Mouse (Mus musculus) lung, adult 2 months (tissue): ENCODE data around the gene Acsf3. TPM values are rescaled to one million over a fixed set of nuclear protein-coding genes. Genes with fewer than 3 reads are reported as not detected.

Experiments used
- DNase-seq: peaks from one replicate; pipeline ENCODE4 v3.0.0; 2022
- H3K4me1 ChIP-seq: fragments of 200-500 bp; 2 replicates; pipeline ENCODE4 v1.6.1; 2011; ENCODE audit warnings: low read length; ENCODE audit not compliant: control insufficient read depth, insufficient read depth
- H3K4me3 ChIP-seq: fragments of 200-500 bp; replicated peaks from 2 replicates; pipeline ENCODE3; 2011; ENCODE audit warnings: low read depth, mild to moderate bottlenecking, control low read depth, low read length; ENCODE audit errors: extremely low read depth
- CTCF ChIP-seq: fragments of 200-500 bp; IDR thresholded peaks from 2 replicates; pipeline ENCODE4 v1.5.1; 2011; ENCODE audit warnings: mild to moderate bottlenecking, low read length, control low read depth; ENCODE audit not compliant: insufficient read depth
- POLR2A ChIP-seq: fragments of 200-500 bp; IDR thresholded peaks from 2 replicates; pipeline ENCODE4 v1.6.1; 2011; ENCODE audit warnings: low read depth, mild to moderate bottlenecking, control low read depth, low read length, borderline replicate concordance; ENCODE audit errors: extremely low read depth
- WGBS: fragments of 180-500 bp; shearing (Covaris S2); methylation state at CpG from one replicate; pipeline ENCODE4 v1.1.7; 2018; 5-methylcytosine and 5-hydroxymethylcytosine counted together
- polyA plus RNA-seq: library from polyadenylated mRNA; depleted of rRNA; stranded (reverse); fragments of >200 nt; gene quantifications from 2 replicates; pipeline ENCODE4 v1.2.3, GENCODE M21; 2012

Acsf3 gene
- polyA plus RNA-seq, 1 experiment, result 17.7 TPM

- Histone ChIP-seq H3K4me1 (no peaks in the 10 kb centered on the region), H3K4me3 (no peak within 1 kb of the TSS)
- peak; percentile 34 for DNase-seq
- 18% methylated on average over 17 of the region's 18 CpGs for WGBS
- TF ChIP-seq POLR2A, result no peak
- TF ChIP-seq CTCF, result no peak
Measured at GRCm38 (mm10) chr8:122847829-122848561, 72.7 kb downstream of the Acsf3 start, which contains the start of gene Cdh15. Gene Cdh15, plus strand, starts transcription at chr8:122847966.

GRCm38 (mm10) chr8:122849152-122849910, 74.0 kb downstream of the Acsf3 start:
- Histone ChIP-seq H3K4me1 (no peaks in the 10 kb centered on the region), H3K4me3 (no peak overlapping the region)
- no peak for DNase-seq
- TF ChIP-seq CTCF (no peak), POLR2A (no peak)
- WGBS, result 72% methylated on average over 11 of the region's 11 CpGs

GRCm38 (mm10) chr8:122850641-122851240, 75.5 kb downstream of the Acsf3 start:
- 61% methylated on average over 3 of the region's 3 CpGs for WGBS
- no peak for TF ChIP-seq CTCF
- no peak for TF ChIP-seq POLR2A
- H3K4me1 ChIP-seq, result no peaks in the 10 kb centered on the region
- H3K4me3 ChIP-seq, result no peak overlapping the region
- no peak for DNase-seq

GRCm38 (mm10) chr8:122851692-122852545, 76.6 kb downstream of the Acsf3 start:
- TF ChIP-seq CTCF, result no peak
- no peak for TF ChIP-seq POLR2A
- WGBS, result 70% methylated on average over 12 of the region's 12 CpGs
- Histone ChIP-seq H3K4me3 (no peak overlapping the region), H3K4me1 (no peaks in the 10 kb centered on the region)
- no peak for DNase-seq

- no peak overlapping the region for H3K4me3 ChIP-seq
- 55% methylated on average over 1 of the region's 1 CpGs for WGBS
- DNase-seq, result no peak
- no peaks in the 10 kb centered on the region for H3K4me1 ChIP-seq
- TF ChIP-seq CTCF, result no peak
- TF ChIP-seq POLR2A, result no peak
Measured at GRCm38 (mm10) chr8:122852546-122852905, 77.2 kb downstream of the Acsf3 start.

- WGBS, result 24% methylated on average over 11 of the region's 11 CpGs
- no peak for TF ChIP-seq CTCF
- TF ChIP-seq POLR2A, result no peak
- DNase-seq, result no peak
- Histone ChIP-seq H3K4me1 (no peaks in the 10 kb centered on the region), H3K4me3 (no peak overlapping the region)
Measured at GRCm38 (mm10) chr8:122853340-122853771, 78.1 kb downstream of the Acsf3 start.

GRCm38 (mm10) chr8:122854388-122854787, 79.1 kb downstream of the Acsf3 start:
- WGBS, result 65% methylated on average over 7 of the region's 7 CpGs
- Histone ChIP-seq H3K4me1 (no peaks in the 10 kb centered on the region), H3K4me3 (no peak overlapping the region)
- no peak for DNase-seq
- TF ChIP-seq CTCF (no peak), POLR2A (no peak)

- DNase-seq, result no peak
- Histone ChIP-seq H3K4me3 (no peak overlapping the region), H3K4me1 (no peaks in the 10 kb centered on the region)
- TF ChIP-seq POLR2A, result no peak
- TF ChIP-seq CTCF, result no peak
- WGBS, result 71% methylated on average over 4 of the region's 4 CpGs
Measured at GRCm38 (mm10) chr8:122855123-122855522, 79.8 kb downstream of the Acsf3 start.

- TF ChIP-seq CTCF (no peak), POLR2A (no peak)
- WGBS, result 77% methylated on average over 8 of the region's 8 CpGs
- DNase-seq, result no peak
- Histone ChIP-seq H3K4me1 (no peaks in the 10 kb centered on the region), H3K4me3 (no peak overlapping the region)
Measured at GRCm38 (mm10) chr8:122856288-122856687, 81.0 kb downstream of the Acsf3 start.
